Mouse (Mus musculus): ENCODE results near the gene Whamm.
A peak's percentile ranks its signal among the peaks of the same experiment; 100 is the strongest.

The Whamm gene

GRCm38 (mm10) chr7:81597660-81598059 lies 26.6 kb downstream of the Whamm start:
- no peak for DNase-seq (ENCODE audit: low spot score)

- DNase-seq (ENCODE audit: low spot score) = no peak
Measured at GRCm38 (mm10) chr7:81599379-81600280, 28.6 kb downstream of the Whamm start.

- DNase-seq (ENCODE audit: low spot score) = no peak
Measured at GRCm38 (mm10) chr7:81604991-81605390, 33.9 kb downstream of the Whamm start.

- no peak for DNase-seq (ENCODE audit: low spot score)
Measured at GRCm38 (mm10) chr7:81605489-81605888, 34.4 kb downstream of the Whamm start.

DNA sequence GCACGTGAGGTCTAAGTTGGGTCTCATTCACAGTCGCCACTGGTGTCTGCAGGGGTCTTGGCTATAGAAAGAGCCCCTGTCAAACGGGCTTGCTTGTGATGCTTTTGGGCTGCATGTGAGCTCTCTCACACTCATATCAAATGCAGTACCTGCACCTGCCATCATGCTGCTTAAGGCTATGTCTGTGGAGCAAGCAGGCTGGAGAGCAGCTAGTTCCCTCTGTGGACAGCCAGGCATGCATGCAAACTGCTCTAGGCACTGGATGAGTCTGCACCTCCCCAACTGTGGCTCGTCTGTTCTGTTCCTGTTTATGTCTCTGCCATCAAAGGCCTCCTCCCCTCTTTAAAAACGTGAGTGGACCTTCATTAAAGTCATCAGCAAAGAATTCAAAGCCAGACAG lies 35.4 kb downstream of the Whamm start:
- no peak for DNase-seq (ENCODE audit: low spot score)

DNA sequence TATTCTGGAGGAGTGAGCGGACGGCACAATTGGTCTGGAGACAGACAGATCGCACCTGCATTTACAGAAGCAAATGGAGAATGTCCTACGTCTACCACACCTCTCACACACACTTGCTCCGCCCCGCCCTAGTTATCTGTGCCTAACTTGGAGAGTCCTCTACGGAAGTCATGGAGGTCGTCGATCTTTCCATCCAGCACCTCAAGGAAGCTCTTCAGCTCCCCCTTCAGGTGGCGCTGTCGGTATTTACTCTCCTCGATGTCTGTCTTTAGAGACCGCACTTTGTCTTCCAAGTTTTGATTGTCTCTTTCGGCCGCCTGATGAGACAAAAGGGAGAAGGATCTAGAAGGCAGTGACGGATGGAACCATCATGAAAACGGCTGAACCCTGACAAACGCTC lies 39.1 kb downstream of the Whamm start:
- DNase-seq (ENCODE audit: low spot score) = no peak

GRCm38 (mm10) chr7:81612856-81613635 lies 42.0 kb downstream of the Whamm start:
- DNase-seq (ENCODE audit: low spot score) = no peak

- DNase-seq (ENCODE audit: low spot score) = no peak
Measured at GRCm38 (mm10) chr7:81615031-81615430, 44.0 kb downstream of the Whamm start.

DNA sequence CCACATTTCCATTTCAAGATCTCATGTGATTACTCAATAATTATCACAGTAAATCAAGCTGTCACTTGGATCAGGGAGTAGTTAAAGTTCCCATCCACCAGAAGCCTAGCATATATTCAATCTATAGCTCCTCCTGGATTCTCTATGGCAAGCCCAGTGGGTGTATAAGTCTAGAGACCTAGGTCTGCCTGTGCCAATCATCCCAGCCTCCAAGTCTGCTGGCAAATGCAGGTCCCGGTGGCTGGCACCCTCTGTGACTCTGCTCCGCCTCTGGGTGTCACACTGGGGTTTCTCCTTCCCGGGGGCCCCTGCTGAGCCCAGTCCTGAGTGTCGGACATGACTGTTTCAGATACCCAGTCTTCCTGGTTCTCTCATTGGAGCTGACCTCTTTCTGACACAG lies 51.7 kb downstream of the Whamm start:
- DNase-seq (ENCODE audit: low spot score) = no peak

DNA sequence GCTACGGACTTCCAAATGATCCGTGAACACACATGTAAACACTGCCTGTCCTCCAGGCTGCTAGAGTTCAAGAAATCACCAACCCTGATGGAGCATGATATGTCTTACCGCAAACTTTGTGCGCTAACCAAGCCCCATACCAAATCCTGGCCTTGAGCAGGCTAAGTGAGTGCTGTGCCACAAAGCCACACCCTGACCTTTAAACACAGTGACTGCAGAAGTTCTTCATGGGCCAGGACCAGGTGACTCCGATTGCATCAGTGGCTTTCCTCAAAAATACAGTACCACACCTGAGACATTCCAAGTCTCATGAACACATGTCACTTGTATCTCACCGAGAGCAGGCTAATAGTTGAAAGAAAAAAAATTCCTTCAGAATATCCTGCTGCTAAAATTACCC lies 52.7 kb downstream of the Whamm start:
- DNase-seq (ENCODE audit: low spot score) = no peak

DNA sequence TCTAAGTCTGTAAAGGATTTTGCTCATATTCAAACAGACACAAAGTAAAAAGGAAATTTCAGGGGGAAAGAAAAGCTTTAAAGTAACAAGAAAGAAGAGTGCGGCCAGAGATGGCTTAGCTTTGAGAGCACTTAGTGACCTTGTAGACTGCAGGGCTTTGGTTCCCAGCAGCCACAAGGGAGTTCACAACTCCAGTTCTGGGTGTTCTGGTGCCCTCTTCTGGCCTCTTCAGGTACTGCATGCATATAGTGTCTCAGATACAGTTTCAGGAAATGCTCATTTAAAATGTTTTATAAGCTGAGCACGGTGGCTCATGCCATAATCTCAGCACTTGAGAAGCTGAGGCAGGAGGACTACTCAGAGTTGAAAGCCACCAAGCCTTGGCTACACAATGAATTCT lies 55.4 kb downstream of the Whamm start:
- peak; percentile 45 for DNase-seq (ENCODE audit: low spot score)

GRCm38 (mm10) chr7:81631261-81631660 lies 60.2 kb downstream of the Whamm start:
- DNase-seq (ENCODE audit: low spot score) = no peak

DNA sequence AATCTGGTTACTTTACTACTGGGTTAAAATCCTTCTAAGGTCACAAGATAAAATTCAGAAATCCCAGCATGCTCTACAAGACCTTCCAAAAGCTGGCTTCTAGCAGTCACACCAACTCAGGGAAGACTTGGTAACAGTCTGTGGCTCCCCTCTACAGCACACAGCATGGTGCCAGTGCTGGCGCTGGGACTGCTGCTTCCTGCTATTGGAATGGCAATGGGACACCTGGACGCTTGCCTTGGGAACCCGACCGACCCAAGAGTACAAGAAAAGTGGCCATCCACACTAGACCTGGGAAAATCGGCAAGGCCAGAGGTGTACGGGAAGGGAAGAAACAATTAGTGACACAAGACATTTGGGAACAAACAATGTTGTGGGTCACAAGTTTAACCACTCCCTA lies 61.5 kb downstream of the Whamm start:
- no peak for DNase-seq (ENCODE audit: low spot score)

GRCm38 (mm10) chr7:81641101-81641500 lies 70.0 kb downstream of the Whamm start:
- DNase-seq (ENCODE audit: low spot score) = peak; percentile 14

- no peak for DNase-seq (ENCODE audit: low spot score)
Measured at GRCm38 (mm10) chr7:81644551-81645235, 73.6 kb downstream of the Whamm start.

All from testis, postnatal 14 days (tissue).